Mouse (Mus musculus) liver, adult 2 months (tissue): ENCODE data around the gene Ap5b1. TPM values are rescaled to one million over a fixed set of nuclear protein-coding genes. Genes with fewer than 3 reads are reported as not detected.

Experiments used
- DNase-seq: peaks from one replicate; pipeline ENCODE4 v3.0.0-alpha.2; 2011; ENCODE audit warnings: low read depth, low spot score; ENCODE audit errors: extremely low read depth
- H3K27ac ChIP-seq: fragments of 200-500 bp; replicated peaks from 2 replicates; pipeline ENCODE4 v1.5.1; 2012; ENCODE audit warnings: low read depth, mild to moderate bottlenecking, control low read depth, inconsistent platforms, low read length; ENCODE audit not compliant: insufficient read depth
- H3K27me3 ChIP-seq: fragments of 200-500 bp; 2 replicates; pipeline ENCODE4 v1.6.1; 2012; ENCODE audit warnings: mild to moderate bottlenecking, moderate library complexity, low read length, inconsistent platforms; ENCODE audit not compliant: control insufficient read depth, insufficient read depth
- H3K36me3 ChIP-seq: fragments of 200-500 bp; 2 replicates; pipeline ENCODE4 v1.6.1; 2012; ENCODE audit warnings: low read length, inconsistent platforms; ENCODE audit not compliant: control insufficient read depth, insufficient read depth
- H3K4me1 ChIP-seq: fragments of 200-500 bp; 2 replicates; pipeline ENCODE4 v1.6.1; 2011; ENCODE audit warnings: low read length; ENCODE audit not compliant: control insufficient read depth, insufficient read depth
- H3K4me3 ChIP-seq: fragments of 200-500 bp; 2 replicates; pipeline ENCODE4 v1.5.1; 2011; ENCODE audit warnings: low read depth, mild to moderate bottlenecking, control low read depth, low read length, moderate library complexity; ENCODE audit not compliant: insufficient read depth
- H3K79me2 ChIP-seq: fragments of 200-500 bp; 2 replicates; pipeline ENCODE4 v1.6.1; 2012; ENCODE audit warnings: inconsistent platforms, mild to moderate bottlenecking, low read length, moderate library complexity; ENCODE audit not compliant: control insufficient read depth, insufficient read depth
- H3K9ac ChIP-seq: fragments of 200-500 bp; 2 replicates; pipeline ENCODE4 v1.6.1; 2012; ENCODE audit warnings: low read depth, mild to moderate bottlenecking, control low read depth, inconsistent platforms, low read length
- CTCF ChIP-seq: fragments of 200-500 bp; IDR thresholded peaks from 2 replicates; pipeline ENCODE4 v1.5.1; 2011; ENCODE audit warnings: low read depth, low read length, control low read depth
- POLR2A ChIP-seq: fragments of 200-500 bp; IDR thresholded peaks from 2 replicates; pipeline ENCODE4 v1.6.1; 2011; ENCODE audit warnings: low read length, control low read depth; ENCODE audit not compliant: insufficient read depth; ENCODE audit errors: extremely low read depth
- WGBS: fragments of 180-500 bp; shearing (Covaris S2); methylation state at CpG from one replicate; pipeline ENCODE4 v1.1.7; 2018; 5-methylcytosine and 5-hydroxymethylcytosine counted together
- polyA plus RNA-seq: library from polyadenylated mRNA; depleted of rRNA; stranded (reverse); fragments of >200 nt; gene quantifications from 2 replicates; pipeline ENCODE4 v1.2.3, GENCODE M21; 2012
- total RNA-seq: library from RNA; depleted of rRNA; stranded (reverse); fragments of >200 nt; gene quantifications from 2 replicates; pipeline ENCODE4 v1.2.3, GENCODE M21; 2014

Ap5b1 gene
- total and polyA plus RNA-seq, 2 experiments, result 2.7 to 5.3 TPM

GRCm38 (mm10) chr19:5601752-5602541, 34.1 kb downstream of the Ap5b1 start, which contains the start of gene Rnaseh2c:
Gene Rnaseh2c, plus strand, starts transcription at chr19:5601873.
- Histone ChIP-seq H3K4me1 (peaks cover 11% of the 10 kb centered on the region), H3K27ac (peak within 1 kb of the TSS; percentile 27), H3K4me3 (peak within 1 kb of the TSS; percentile 78), H3K9ac (peak within 1 kb of the TSS; percentile 87), H3K79me2 (no peaks in the 10 kb centered on the region), H3K27me3 (no peaks in the 10 kb centered on the region), H3K36me3 (peaks cover 3% of the 10 kb centered on the region; the same call in 1 of the 2 replicates)
- DNase-seq, result peak; percentile 89
- under 1% methylated on average over 64 of the region's 64 CpGs for whole genome bisulfite sequencing
- TF ChIP-seq POLR2A (0 out of 2 replicates have a peak, but pooled peaks have one; percentile 38), CTCF (no peak)

- H3K36me3 ChIP-seq, result peaks cover 4% of the 10 kb centered on the region; the same call in 1 of the 2 replicates
- 93% methylated on average over 7 of the region's 7 CpGs for WGBS
- no peak overlapping the region for H3K4me3 ChIP-seq
Observed at GRCm38 (mm10) chr19:5603664-5604063, 35.8 kb downstream of the Ap5b1 start.

GRCm38 (mm10) chr19:5605126-5605525, 37.3 kb downstream of the Ap5b1 start:
- no peaks in the 10 kb centered on the region for H3K79me2 ChIP-seq
- peaks cover 4% of the 10 kb centered on the region; the same call in 1 of the 2 replicates for H3K36me3 ChIP-seq
- no peak overlapping the region for H3K4me3 ChIP-seq
- H3K4me1 ChIP-seq, result peaks cover 11% of the 10 kb centered on the region
- 94% methylated on average over 7 of the region's 7 CpGs for WGBS
- no peak overlapping the region for H3K27ac ChIP-seq
- no peaks in the 10 kb centered on the region for H3K27me3 ChIP-seq
- DNase-seq, result no peak
- TF ChIP-seq POLR2A (no peak), CTCF (no peak)
- H3K9ac ChIP-seq, result no peak overlapping the region

More at GRCm38 (mm10) chr19:5603664-5604063, 35.8 kb downstream of the Ap5b1 start:
- TF ChIP-seq POLR2A (no peak), CTCF (no peak)
- Histone ChIP-seq H3K79me2 (no peaks in the 10 kb centered on the region), H3K4me1 (peaks cover 11% of the 10 kb centered on the region), H3K27me3 (no peaks in the 10 kb centered on the region), H3K9ac (no peak overlapping the region), H3K27ac (no peak overlapping the region)
- peak; percentile 17 for DNase-seq

GRCm38 (mm10) chr19:5606196-5606595, 38.4 kb downstream of the Ap5b1 start:
- Histone ChIP-seq H3K36me3 (peaks cover 4% of the 10 kb centered on the region; the same call in 1 of the 2 replicates), H3K9ac (no peak overlapping the region), H3K4me3 (no peak overlapping the region), H3K27me3 (no peaks in the 10 kb centered on the region), H3K79me2 (no peaks in the 10 kb centered on the region), H3K4me1 (peaks cover 13% of the 10 kb centered on the region), H3K27ac (no peak overlapping the region)
- no peak for TF ChIP-seq CTCF
- no peak for TF ChIP-seq POLR2A
- 89% methylated on average over 8 of the region's 8 CpGs for WGBS
- no peak for DNase-seq

GRCm38 (mm10) chr19:5607705-5608410, 40.0 kb downstream of the Ap5b1 start:
- H3K4me1 ChIP-seq, result peaks cover 8% of the 10 kb centered on the region
- no peaks in the 10 kb centered on the region for H3K27me3 ChIP-seq
- H3K79me2 ChIP-seq, result no peaks in the 10 kb centered on the region
- no peak overlapping the region for H3K4me3 ChIP-seq
- no peak overlapping the region for H3K9ac ChIP-seq
- no peak for DNase-seq
- 96% methylated on average over 26 of the region's 26 CpGs for WGBS
- no peak overlapping the region for H3K27ac ChIP-seq
- peaks cover 4% of the 10 kb centered on the region; the same call in 1 of the 2 replicates for H3K36me3 ChIP-seq
- TF ChIP-seq CTCF, result no peak
- no peak for TF ChIP-seq POLR2A
